Mouse (Mus musculus) stomach, postnatal 0 days (tissue): ENCODE results near the gene Xxylt1. TPM values are rescaled to one million over a fixed set of nuclear protein-coding genes. Genes with fewer than 3 reads are reported as not detected.
A peak's percentile ranks its signal among the peaks of the same experiment; 100 is the strongest.

Experiments
- ATAC-seq: fragments of 200-750 bp; cut with Nextera tagmentation; 2 replicates; pipeline ENCODE4 v1.8.0; 2017; ENCODE audit not compliant: low FRiP score, low TSS enrichment
- DNase-seq: peaks from one replicate; pipeline ENCODE4 v3.0.0-alpha.2; 2016; ENCODE audit warnings: low spot score
- H3K27ac ChIP-seq: fragments of 300-500 bp; sonication (generic); replicated peaks from 2 replicates; pipeline ENCODE4 v1.5.1; 2014; ENCODE audit warnings: mild to moderate bottlenecking, control low read depth
- H3K27me3 ChIP-seq: fragments of 300-500 bp; sonication (generic); 2 replicates; pipeline ENCODE4 v1.6.1; 2014; ENCODE audit warnings: low read length; ENCODE audit not compliant: control insufficient read depth, insufficient read depth
- H3K36me3 ChIP-seq: fragments of 300-500 bp; sonication (generic); 2 replicates; pipeline ENCODE4 v1.6.1; 2014; ENCODE audit warnings: low read length, mixed read lengths; ENCODE audit not compliant: control insufficient read depth, insufficient read depth
- H3K4me1 ChIP-seq: fragments of 300-500 bp; sonication (generic); replicated peaks from 2 replicates; pipeline ENCODE4 v1.6.1; 2014; ENCODE audit warnings: antibody characterized with exemption; ENCODE audit not compliant: control insufficient read depth, insufficient read depth
- H3K4me2 ChIP-seq: fragments of 300-500 bp; sonication (generic); replicated peaks from 2 replicates; pipeline ENCODE4 v1.6.1; 2014; ENCODE audit warnings: low read depth, mild to moderate bottlenecking, control low read depth, moderate library complexity
- H3K4me3 ChIP-seq: fragments of 300-500 bp; sonication (generic); 2 replicates; pipeline ENCODE4 v1.5.1; 2014; ENCODE audit warnings: low read depth, low read length, control low read depth
- H3K9ac ChIP-seq: fragments of 300-500 bp; sonication (generic); 2 replicates; pipeline ENCODE4 v1.6.1; 2014; ENCODE audit warnings: mild to moderate bottlenecking, low read length, control low read depth, mixed read lengths
- H3K9me3 ChIP-seq: fragments of 300-500 bp; sonication (generic); 2 replicates; pipeline ENCODE4 v1.6.1; 2016; ENCODE audit warnings: low read length; ENCODE audit not compliant: control insufficient read depth
- CTCF ChIP-seq: IDR thresholded peaks from 2 replicates; pipeline ENCODE4 v1.5.1; 2016; ENCODE audit warnings: antibody characterized with exemption, low read depth, mild to moderate bottlenecking, moderate library complexity
- EP300 ChIP-seq: optimal IDR thresholded peaks from 2 replicates; pipeline ENCODE3; 2016; ENCODE audit warnings: antibody characterized with exemption
- WGBS: fragments of 180-500 bp; shearing (Covaris S2); extraction: QIAGEN DNeasy Blood & Tissue Kit; methylation state at CpG from one replicate; pipeline ENCODE4 v1.1.7; 2014; 5-methylcytosine and 5-hydroxymethylcytosine counted together
- polyA plus RNA-seq: library from polyadenylated mRNA; unstranded; fragments of >200 nt; fragmentation: Nextera tagmentation; extraction: Ambion mirVana; gene quantifications from 2 replicates; pipeline ENCODE4 v1.2.1, GENCODE M21; 2015

The Xxylt1 gene
- polyA plus RNA-seq, 1 experiment from 2014 or later, result 7.2 TPM

GRCm38 (mm10) chr16:31047186-31047898, 33.9 kb downstream of the Xxylt1 start:
- Histone ChIP-seq H3K9me3 (no peaks in the 10 kb centered on the region), H3K27me3 (no peaks in the 10 kb centered on the region), H3K4me2 (no peak overlapping the region), H3K36me3 (no peaks in the 10 kb centered on the region), H3K9ac (no peak overlapping the region), H3K4me1 (no peaks in the 10 kb centered on the region), H3K27ac (no peak overlapping the region), H3K4me3 (no peak overlapping the region)
- no peak for TF ChIP-seq EP300
- TF ChIP-seq CTCF, result no peak
- 68% methylated on average over 10 of the region's 10 CpGs for WGBS
- no peak for DNase-seq
- ATAC-seq, result no peak

GRCm38 (mm10) chr16:31046217-31046659, 35.0 kb downstream of the Xxylt1 start:
- ATAC-seq (no peak), DNase-seq (no peak)
- 44% methylated on average over 14 of the region's 14 CpGs for WGBS
- no peaks in the 10 kb centered on the region for H3K36me3 ChIP-seq
- no peaks in the 10 kb centered on the region for H3K27me3 ChIP-seq
- no peaks in the 10 kb centered on the region for H3K4me1 ChIP-seq
- TF ChIP-seq CTCF (no peak), EP300 (no peak)
- no peak overlapping the region for H3K9ac ChIP-seq
- H3K4me3 ChIP-seq, result no peak overlapping the region
- no peak overlapping the region for H3K27ac ChIP-seq
- no peak overlapping the region for H3K4me2 ChIP-seq
- no peaks in the 10 kb centered on the region for H3K9me3 ChIP-seq

GRCm38 (mm10) chr16:31045211-31045610, 36.0 kb downstream of the Xxylt1 start:
- TF ChIP-seq EP300 (no peak), CTCF (no peak)
- Histone ChIP-seq H3K4me2 (no peak overlapping the region), H3K27me3 (no peaks in the 10 kb centered on the region), H3K4me1 (no peaks in the 10 kb centered on the region), H3K9ac (no peak overlapping the region), H3K9me3 (no peaks in the 10 kb centered on the region), H3K36me3 (no peaks in the 10 kb centered on the region), H3K4me3 (no peak overlapping the region), H3K27ac (no peak overlapping the region)
- WGBS, result 72% methylated on average over 5 of the region's 5 CpGs
- DNase-seq (no peak), ATAC-seq (no peak)

- Histone ChIP-seq H3K4me3 (no peak overlapping the region), H3K4me2 (no peak overlapping the region), H3K27ac (no peak overlapping the region), H3K9me3 (no peaks in the 10 kb centered on the region), H3K36me3 (no peaks in the 10 kb centered on the region), H3K9ac (no peak overlapping the region), H3K4me1 (no peaks in the 10 kb centered on the region), H3K27me3 (no peaks in the 10 kb centered on the region)
- TF ChIP-seq CTCF (no peak), EP300 (no peak)
- ATAC-seq (no peak), DNase-seq (no peak)
- WGBS, result 78% methylated on average over 5 of the region's 5 CpGs
Observed at GRCm38 (mm10) chr16:31043136-31043535, 38.1 kb downstream of the Xxylt1 start.

GRCm38 (mm10) chr16:31041566-31041965, 39.7 kb downstream of the Xxylt1 start:
- no peak for TF ChIP-seq CTCF
- no peak for TF ChIP-seq EP300
- H3K4me1 ChIP-seq, result no peaks in the 10 kb centered on the region
- H3K9ac ChIP-seq, result no peak overlapping the region
- 100% methylated on average over 2 of the region's 2 CpGs for WGBS
- no peak overlapping the region for H3K4me3 ChIP-seq
- no peak for ATAC-seq
- H3K27ac ChIP-seq, result no peak overlapping the region
- DNase-seq, result no peak
- H3K9me3 ChIP-seq, result no peaks in the 10 kb centered on the region
- H3K36me3 ChIP-seq, result no peaks in the 10 kb centered on the region
- H3K4me2 ChIP-seq, result no peak overlapping the region
- H3K27me3 ChIP-seq, result no peaks in the 10 kb centered on the region

- DNase-seq, result no peak
- no peaks in the 10 kb centered on the region for H3K4me1 ChIP-seq
- no peak overlapping the region; the same call in 1 of the 2 replicates for H3K27ac ChIP-seq
Observed at GRCm38 (mm10) chr16:31039803-31040459, 41.3 kb downstream of the Xxylt1 start.

More at GRCm38 (mm10) chr16:31039803-31040459, 41.3 kb downstream of the Xxylt1 start:
- ATAC-seq, result peak; percentile 58
- Histone ChIP-seq H3K4me3 (no peak overlapping the region), H3K9me3 (no peaks in the 10 kb centered on the region), H3K36me3 (no peaks in the 10 kb centered on the region), H3K4me2 (no peak overlapping the region), H3K27me3 (no peaks in the 10 kb centered on the region), H3K9ac (no peak overlapping the region)
- WGBS, result 63% methylated on average over 9 of the region's 9 CpGs
- no peak for TF ChIP-seq CTCF
- no peak for TF ChIP-seq EP300
